Mouse (Mus musculus) liver, embryonic 13.5 days (tissue): ENCODE results near the gene Rhob. TPM values are rescaled to one million over a fixed set of nuclear protein-coding genes. Genes with fewer than 3 reads are reported as not detected.

ENCODE experiments used
- ATAC-seq: fragments of 200-750 bp; cut with Nextera tagmentation; 2 replicates; pipeline ENCODE4 v1.8.0; 2017; ENCODE audit warnings: low read depth, mild to moderate bottlenecking, moderate number of reproducible peaks, moderate library complexity
- DNase-seq: peaks from one replicate; pipeline ENCODE4 v3.0.0; 2022
- H3K27ac ChIP-seq: fragments of 300-500 bp; sonication (generic); 2 replicates; pipeline ENCODE4 v1.5.1; 2015; ENCODE audit warnings: moderate library complexity, mild to moderate bottlenecking, inconsistent platforms
- H3K27me3 ChIP-seq: fragments of 300-500 bp; sonication (generic); 2 replicates; pipeline ENCODE4 v1.6.1; 2015; ENCODE audit warnings: mild to moderate bottlenecking, inconsistent platforms
- H3K36me3 ChIP-seq: fragments of 300-500 bp; sonication (generic); 2 replicates; pipeline ENCODE4 v1.6.1; 2015; ENCODE audit warnings: mild to moderate bottlenecking, inconsistent platforms
- H3K4me1 ChIP-seq: fragments of 300-500 bp; sonication (generic); replicated peaks from 2 replicates; pipeline ENCODE4 v1.6.1; 2015; ENCODE audit warnings: inconsistent platforms
- H3K4me2 ChIP-seq: fragments of 300-500 bp; sonication (generic); 2 replicates; pipeline ENCODE4 v1.6.1; 2015; ENCODE audit warnings: inconsistent platforms, mild to moderate bottlenecking, moderate library complexity
- H3K4me3 ChIP-seq: fragments of 300-500 bp; sonication (generic); replicated peaks from 2 replicates; pipeline ENCODE4 v1.5.1; 2015; ENCODE audit warnings: mild to moderate bottlenecking, inconsistent platforms
- H3K9ac ChIP-seq: fragments of 300-500 bp; sonication (generic); 2 replicates; pipeline ENCODE4 v1.6.1; 2015; ENCODE audit warnings: mild to moderate bottlenecking, inconsistent platforms
- H3K9me3 ChIP-seq: fragments of 300-500 bp; sonication (generic); replicated peaks from 2 replicates; pipeline ENCODE4 v1.6.1; 2016; ENCODE audit warnings: inconsistent platforms
- WGBS: fragments of 180-500 bp; shearing (Covaris S2); methylation state at CpG from one replicate; pipeline ENCODE4 v1.1.7; 2015; ENCODE audit not compliant: insufficient replicate concordance; 5-methylcytosine and 5-hydroxymethylcytosine counted together
- polyA plus RNA-seq: library from polyadenylated mRNA; unstranded; fragments of >200 nt; fragmentation: Nextera tagmentation; extraction: Ambion mirVana; gene quantifications from 2 replicates; pipeline ENCODE4 v1.2.1, GENCODE M21; 2015

The Rhob gene
- polyA plus RNA-seq, 1 experiment from 2014 or later = 6.0 TPM

DNA sequence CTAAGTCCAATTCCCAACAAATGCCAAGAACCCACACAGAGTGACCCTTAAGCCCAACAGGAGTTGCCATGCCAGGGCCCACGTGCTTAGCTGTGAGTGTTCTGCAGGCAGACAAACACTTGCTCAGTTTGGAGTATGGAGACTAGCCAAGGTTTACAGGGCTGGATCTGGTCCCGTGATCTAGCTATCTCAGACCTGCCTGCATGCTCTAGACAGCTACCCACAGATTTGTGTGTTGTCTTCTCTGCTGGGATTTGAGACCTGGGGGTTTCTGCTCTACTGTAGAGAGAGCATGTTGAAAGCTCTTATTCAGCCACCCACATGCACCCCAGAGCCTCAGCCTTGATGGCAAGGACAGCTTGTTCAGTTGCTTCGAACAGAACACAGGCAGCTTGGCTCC is 45.3 kb downstream of the Rhob start:
- 52% methylated on average over 3 of the region's 3 CpGs for WGBS

DNA sequence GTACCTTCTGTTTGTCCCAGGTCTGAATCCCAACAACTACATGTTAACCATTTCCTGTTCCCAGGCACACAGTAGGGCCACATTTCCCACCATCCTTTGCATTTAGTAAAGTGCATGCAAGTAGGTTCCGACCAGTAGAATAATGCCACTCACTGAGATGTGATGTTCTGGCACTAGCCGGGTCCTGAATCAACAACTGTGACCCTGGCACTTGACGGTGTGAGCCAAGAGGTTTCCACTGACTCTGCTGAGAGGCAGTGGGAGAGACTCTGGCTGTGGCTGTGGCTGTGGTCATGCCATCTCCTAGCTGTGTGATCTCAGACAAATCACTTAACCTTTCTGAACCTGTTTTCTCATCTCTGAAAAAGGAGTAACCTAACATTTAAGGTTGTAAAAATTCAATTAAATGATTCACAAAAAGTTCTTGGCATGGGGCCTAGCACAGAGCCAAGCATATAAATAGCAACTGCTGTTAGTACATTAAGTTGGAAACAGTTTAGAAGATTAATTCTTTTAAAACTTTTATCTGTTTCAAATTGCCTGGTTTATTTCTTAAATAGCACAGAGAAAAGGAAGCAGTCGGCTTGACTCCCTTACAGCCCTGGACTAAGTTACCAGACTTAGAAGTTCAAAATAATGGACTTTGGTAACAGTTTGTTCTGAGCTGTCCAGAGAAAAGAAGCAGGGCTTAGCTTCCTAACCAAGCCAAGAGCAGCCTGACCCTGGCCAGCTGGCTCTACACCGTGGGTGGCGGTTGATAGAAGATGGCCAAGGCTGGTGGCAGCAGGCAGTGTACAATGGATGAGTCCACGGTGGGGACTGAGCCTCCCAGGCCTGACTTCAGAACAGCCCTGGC is 46.8 kb downstream of the Rhob start:
- no peaks in the 10 kb centered on the region for H3K36me3 ChIP-seq
- DNase-seq (no peak), ATAC-seq (no peak)
- H3K4me1 ChIP-seq = peaks cover 4% of the 10 kb centered on the region; the same call in 1 of the 2 replicates
- no peak overlapping the region for H3K4me3 ChIP-seq
- H3K9ac ChIP-seq = no peak overlapping the region
- no peak overlapping the region for H3K4me2 ChIP-seq
- H3K9me3 ChIP-seq = no peaks in the 10 kb centered on the region
- 65% methylated on average over 7 of the region's 7 CpGs for WGBS
- H3K27me3 ChIP-seq = no peaks in the 10 kb centered on the region
- H3K27ac ChIP-seq = no peak overlapping the region

More for the DNA sequence above, 45.3 kb downstream of the Rhob start:
- no peaks in the 10 kb centered on the region for H3K36me3 ChIP-seq
- no peaks in the 10 kb centered on the region for H3K9me3 ChIP-seq
- ATAC-seq (no peak), DNase-seq (no peak)
- peaks cover 4% of the 10 kb centered on the region; the same call in 1 of the 2 replicates for H3K4me1 ChIP-seq
- no peak overlapping the region for H3K4me2 ChIP-seq
- H3K27me3 ChIP-seq = no peaks in the 10 kb centered on the region
- H3K27ac ChIP-seq = no peak overlapping the region
- H3K9ac ChIP-seq = no peak overlapping the region
- H3K4me3 ChIP-seq = no peak overlapping the region

DNA sequence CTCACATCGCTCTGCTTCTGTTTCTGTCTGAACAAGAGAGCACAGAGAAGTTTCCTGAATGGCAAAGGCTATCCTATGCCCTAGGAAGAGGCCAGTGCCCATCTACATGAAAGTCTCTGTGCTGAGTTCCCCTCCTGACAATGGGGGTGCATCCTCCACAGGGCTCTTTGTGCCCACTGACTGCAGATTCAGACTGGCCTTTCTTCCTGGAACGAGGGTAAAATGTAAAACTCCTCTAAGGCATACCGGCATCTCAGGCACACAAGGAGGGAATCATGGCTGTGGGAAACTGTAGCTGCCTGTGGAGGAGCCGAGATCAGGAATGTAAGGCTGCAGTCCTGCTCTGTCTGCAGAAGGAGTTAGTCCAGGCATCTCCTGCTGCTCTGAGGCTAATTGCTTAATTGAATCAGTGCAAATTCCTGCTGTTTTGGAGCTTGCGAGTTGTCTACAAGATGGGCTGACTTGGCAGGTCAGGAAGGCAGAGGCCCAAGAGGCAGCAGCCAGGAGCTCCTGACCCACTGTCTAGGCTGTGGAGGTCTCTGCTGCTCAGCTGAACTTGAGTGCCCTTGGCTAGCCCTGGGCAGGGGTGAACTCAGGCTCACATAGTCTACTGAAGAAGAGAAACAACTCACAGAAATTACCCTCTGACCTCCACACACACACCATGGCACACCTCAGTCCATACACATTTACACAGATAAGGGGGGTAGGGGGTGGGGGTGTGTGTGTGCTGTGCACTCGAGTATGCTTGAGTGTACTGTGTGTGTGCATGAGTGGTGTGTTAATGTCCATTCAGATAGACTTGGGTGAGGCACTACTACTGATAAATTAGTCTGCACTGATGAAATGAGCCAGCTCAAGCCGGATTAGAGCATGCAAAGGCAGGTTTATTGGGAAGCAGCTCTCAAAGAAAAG is 48.0 kb downstream of the Rhob start:
- H3K9me3 ChIP-seq = no peaks in the 10 kb centered on the region
- no peaks in the 10 kb centered on the region for H3K36me3 ChIP-seq
- DNase-seq (no peak), ATAC-seq (no peak; the same call in 1 of the 2 replicates)
- whole genome bisulfite sequencing = 54% methylated on average over 7 of the region's 7 CpGs
- H3K4me1 ChIP-seq = peaks cover 4% of the 10 kb centered on the region; the same call in 1 of the 2 replicates
- no peak overlapping the region for H3K4me2 ChIP-seq
- H3K9ac ChIP-seq = no peak overlapping the region
- H3K4me3 ChIP-seq = no peak overlapping the region
- no peaks in the 10 kb centered on the region for H3K27me3 ChIP-seq
- no peak overlapping the region for H3K27ac ChIP-seq

DNA sequence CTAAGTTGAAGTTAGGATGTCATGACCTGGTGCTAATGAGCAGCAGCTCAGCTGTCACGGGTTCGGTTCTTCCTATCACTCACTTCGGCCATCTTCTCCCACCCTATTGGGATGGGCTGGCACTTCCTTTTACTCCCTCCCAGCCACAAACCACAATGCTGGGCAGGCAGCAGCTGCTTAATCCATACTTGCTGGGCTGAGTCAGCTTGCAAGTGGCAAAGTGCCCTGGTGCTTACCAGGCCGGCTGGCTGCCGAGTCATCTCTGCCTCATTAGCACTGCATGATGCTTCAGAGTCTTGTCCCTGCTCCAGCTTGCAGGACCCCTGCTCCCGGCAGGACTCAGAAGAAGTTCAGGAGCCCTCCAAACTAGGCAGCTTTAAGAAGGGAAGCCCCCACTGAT is 49.2 kb downstream of the Rhob start:
- Histone ChIP-seq H3K4me2 (no peak overlapping the region), H3K9me3 (no peaks in the 10 kb centered on the region), H3K4me1 (peaks cover 4% of the 10 kb centered on the region; the same call in 1 of the 2 replicates), H3K9ac (no peak overlapping the region), H3K27ac (no peak overlapping the region), H3K4me3 (no peak overlapping the region), H3K36me3 (no peaks in the 10 kb centered on the region), H3K27me3 (no peaks in the 10 kb centered on the region)
- no peak for ATAC-seq
- no peak for DNase-seq
- 34% methylated on average over 6 of the region's 6 CpGs for WGBS

DNA sequence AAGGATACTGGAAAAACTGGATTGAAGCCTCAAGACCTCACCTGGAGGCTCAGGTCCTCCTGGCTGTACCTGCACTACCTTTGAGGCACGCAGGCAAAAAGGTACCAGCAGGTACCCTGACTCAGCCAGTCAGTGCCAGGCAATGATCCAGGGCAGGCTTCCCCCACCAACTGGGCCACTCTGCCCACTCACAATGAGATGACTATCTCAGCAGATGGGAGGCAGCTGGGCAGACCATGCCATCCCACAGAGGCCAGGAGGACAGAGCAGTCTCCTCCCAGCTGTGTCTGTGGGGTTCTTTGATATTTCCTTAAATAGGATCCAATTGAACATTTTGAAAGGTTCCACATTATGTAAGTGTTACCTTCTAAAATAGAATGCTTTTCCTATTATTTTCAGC is 49.8 kb downstream of the Rhob start:
- 74% methylated on average over 1 of the region's 1 CpGs for WGBS
- Histone ChIP-seq H3K4me1 (peaks cover 4% of the 10 kb centered on the region; the same call in 1 of the 2 replicates), H3K9ac (no peak overlapping the region), H3K9me3 (no peaks in the 10 kb centered on the region), H3K4me3 (no peak overlapping the region), H3K27ac (no peak overlapping the region), H3K4me2 (no peak overlapping the region), H3K27me3 (no peaks in the 10 kb centered on the region), H3K36me3 (no peaks in the 10 kb centered on the region)
- ATAC-seq = no peak
- no peak for DNase-seq

Other genes with a start within 250 kb of the Rhob start
- not detected in 2 replicates for gene Gdf7, start 198.1 kb downstream of the Rhob start, polyA plus RNA-seq
- gene Hs1bp3, start 186.6 kb downstream of the Rhob start, polyA plus RNA-seq = 3.7 and 4.1 TPM in 2 replicates
- gene Slc7a15, start 99.1 kb upstream of the Rhob start, polyA plus RNA-seq = not detected in 2 replicates
- 18.0 and 21.4 TPM in 2 replicates for gene Pum2, start 174.1 kb upstream of the Rhob start, polyA plus RNA-seq